Mouse (Mus musculus) limb, embryonic 14.5 days (tissue): ENCODE results near the gene Nfix. TPM values are rescaled to one million over a fixed set of nuclear protein-coding genes. Genes with fewer than 3 reads are reported as not detected.

Experiments
- ATAC-seq: fragments of 200-750 bp; cut with Nextera tagmentation; 2 replicates; pipeline ENCODE4 v1.8.0; 2017; ENCODE audit warnings: low read depth, moderate number of reproducible peaks, moderate TSS enrichment; ENCODE audit not compliant: low FRiP score
- DNase-seq: peaks from one replicate; pipeline ENCODE4 v3.0.0-alpha.2; 2015; ENCODE audit warnings: low spot score
- H3K27ac ChIP-seq: fragments of 300-500 bp; sonication (generic); replicated peaks from 2 replicates; pipeline ENCODE4 v1.5.1; 2014; ENCODE audit warnings: low read depth, mild to moderate bottlenecking, low read length, moderate library complexity, mixed read lengths
- H3K27me3 ChIP-seq: fragments of 300-500 bp; sonication (generic); 2 replicates; pipeline ENCODE4 v1.6.1; 2014; ENCODE audit warnings: low read length, mixed read lengths; ENCODE audit not compliant: control insufficient read depth, insufficient read depth
- H3K36me3 ChIP-seq: fragments of 300-500 bp; sonication (generic); 2 replicates; pipeline ENCODE4 v1.6.1; 2014; ENCODE audit warnings: mild to moderate bottlenecking, low read length, moderate library complexity, mixed read lengths; ENCODE audit not compliant: control insufficient read depth, insufficient read depth
- H3K4me1 ChIP-seq: fragments of 300-500 bp; sonication (generic); 2 replicates; pipeline ENCODE4 v1.6.1; 2014; ENCODE audit warnings: antibody characterized with exemption, low read length, mixed read lengths; ENCODE audit not compliant: control insufficient read depth, insufficient read depth
- H3K4me2 ChIP-seq: fragments of 300-500 bp; sonication (generic); replicated peaks from 2 replicates; pipeline ENCODE4 v1.6.1; 2014; ENCODE audit warnings: low read depth, mild to moderate bottlenecking, low read length, moderate library complexity; ENCODE audit not compliant: severe bottlenecking
- H3K4me3 ChIP-seq: fragments of 300-500 bp; sonication (generic); replicated peaks from 2 replicates; pipeline ENCODE4 v1.5.1; 2014; ENCODE audit warnings: low read length
- H3K9ac ChIP-seq: fragments of 300-500 bp; sonication (generic); 2 replicates; pipeline ENCODE4 v1.6.1; 2014; ENCODE audit warnings: mild to moderate bottlenecking, low read depth, low read length, moderate library complexity; ENCODE audit not compliant: severe bottlenecking
- H3K9me3 ChIP-seq: fragments of 300-500 bp; sonication (generic); 2 replicates; pipeline ENCODE4 v1.6.1; 2016; ENCODE audit warnings: low read length; ENCODE audit not compliant: control insufficient read depth
- POLR2A ChIP-seq: fragments of 200-500 bp; IDR thresholded peaks from 2 replicates; pipeline ENCODE4 v1.8.0; 2012; ENCODE audit warnings: inconsistent platforms, mild to moderate bottlenecking, moderate library complexity, borderline replicate concordance; ENCODE audit not compliant: insufficient read depth, insufficient read length; ENCODE audit errors: extremely low read depth
- WGBS: fragments of 180-500 bp; shearing (Covaris S2); extraction: QIAGEN DNeasy Blood & Tissue Kit; methylation state at CpG from one replicate; pipeline ENCODE4 v1.1.7; 2014; 5-methylcytosine and 5-hydroxymethylcytosine counted together
- polyA plus RNA-seq, 2 experiments: library from polyadenylated mRNA; depleted of rRNA in 1 of 2; stranded (reverse) in 1 of 2; unstranded in 1 of 2; fragments of >200 nt; fragmentation: Nextera tagmentation in 1 of 2; extraction: Ambion mirVana in 1 of 2; gene quantifications; 2 replicates each; pipeline versions ENCODE4 v1.2.1 to v1.2.3; 2012 to 2014

The Nfix gene
- polyA plus RNA-seq, 2 experiments, result 81.2 to 100 TPM

- Histone ChIP-seq H3K4me2 (peak overlapping the region; percentile 41), H3K9me3 (no peaks in the 10 kb centered on the region), H3K27ac (no peak overlapping the region), H3K36me3 (peaks cover 14% of the 10 kb centered on the region; the same call in 1 of the 2 replicates), H3K9ac (peak overlapping the region; percentile 38), H3K4me3 (peak overlapping the region; percentile 25), H3K4me1 (peaks cover 99% of the 10 kb centered on the region), H3K27me3 (0 out of 2 replicates have a peak, but pooled peaks cover 24% of the 10 kb centered on the region)
- no peak for TF ChIP-seq POLR2A
- ATAC-seq (no peak), DNase-seq (no peak)
- 23% methylated on average over 11 of the region's 11 CpGs for WGBS
These were observed 14.7 kb downstream of the Nfix start for GRCm38 (mm10) chr8:84785506-84785755.

DNA sequence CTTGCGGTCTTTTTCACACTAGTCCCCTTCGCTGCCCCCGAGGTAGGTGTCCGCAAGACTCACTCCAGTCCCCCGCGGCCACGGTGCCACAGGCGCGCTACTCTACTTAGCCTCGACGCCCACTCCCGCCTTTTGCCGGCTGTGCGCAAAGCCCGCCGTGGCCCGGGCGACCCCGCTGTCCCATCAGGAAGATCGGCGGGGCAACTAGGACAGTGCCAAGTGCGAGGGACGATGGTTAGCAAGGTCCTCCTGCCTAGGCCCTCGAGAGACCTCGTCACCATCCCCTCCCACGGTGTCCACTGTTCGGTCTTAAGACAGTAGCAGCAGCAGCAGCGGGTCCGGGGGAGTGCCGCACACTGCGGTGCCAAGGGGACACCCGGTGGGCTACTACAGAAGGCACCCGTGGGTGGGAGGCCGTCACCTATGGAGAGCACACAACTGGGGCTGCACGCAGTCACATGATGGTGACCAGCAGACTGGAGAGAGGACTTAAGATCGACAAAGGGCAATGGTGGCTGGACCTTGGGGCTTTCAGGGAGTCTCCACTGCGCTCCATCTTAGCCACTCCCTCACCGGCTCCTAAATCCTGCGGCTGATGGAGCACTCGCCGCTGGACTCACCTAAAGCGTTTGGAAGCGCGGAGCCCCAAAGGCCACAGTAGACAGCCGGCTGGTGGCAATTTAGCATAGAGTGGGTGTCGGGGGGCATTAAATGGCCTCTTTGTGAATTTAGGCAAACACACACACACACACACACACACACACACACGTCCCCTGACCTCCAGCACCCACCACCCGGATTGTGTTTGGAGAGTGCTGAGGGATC, 15.3 kb downstream of the Nfix start:
- peak overlapping the region; percentile 40 for H3K9ac ChIP-seq
- H3K4me1 ChIP-seq, result peaks cover 99% of the 10 kb centered on the region
- DNase-seq (no peak), ATAC-seq (no peak)
- H3K4me2 ChIP-seq, result peak overlapping the region; percentile 41
- peak overlapping the region; percentile 25 for H3K4me3 ChIP-seq
- H3K9me3 ChIP-seq, result no peaks in the 10 kb centered on the region
- H3K27me3 ChIP-seq, result 0 out of 2 replicates have a peak, but pooled peaks cover 24% of the 10 kb centered on the region
- H3K27ac ChIP-seq, result no peak overlapping the region
- no peak for TF ChIP-seq POLR2A
- H3K36me3 ChIP-seq, result peaks cover 14% of the 10 kb centered on the region; the same call in 1 of the 2 replicates
- WGBS, result 8% methylated on average over 46 of the region's 48 CpGs

- no peak for TF ChIP-seq POLR2A
- Histone ChIP-seq H3K4me3 (peak overlapping the region; percentile 25), H3K9me3 (no peaks in the 10 kb centered on the region), H3K27me3 (0 out of 2 replicates have a peak, but pooled peaks cover 24% of the 10 kb centered on the region), H3K27ac (no peak overlapping the region), H3K4me1 (peaks cover 99% of the 10 kb centered on the region), H3K4me2 (peak overlapping the region; percentile 41), H3K36me3 (peaks cover 14% of the 10 kb centered on the region; the same call in 1 of the 2 replicates), H3K9ac (peak overlapping the region; percentile 40; the same call in 1 of the 2 replicates)
- WGBS, result 10% methylated on average over 33 of the region's 33 CpGs
- DNase-seq, result no peak
- no peak for ATAC-seq
These were observed 16.1 kb downstream of the Nfix start for GRCm38 (mm10) chr8:84783919-84784581.

- H3K4me3 ChIP-seq, result no peak overlapping the region
- H3K9ac ChIP-seq, result no peak overlapping the region
- ATAC-seq (no peak), DNase-seq (no peak)
- 25% methylated on average over 11 of the region's 11 CpGs for WGBS
- H3K9me3 ChIP-seq, result no peaks in the 10 kb centered on the region
- peaks cover 99% of the 10 kb centered on the region for H3K4me1 ChIP-seq
- peaks cover 14% of the 10 kb centered on the region; the same call in 1 of the 2 replicates for H3K36me3 ChIP-seq
- TF ChIP-seq POLR2A, result no peak
- H3K27ac ChIP-seq, result peak overlapping the region; percentile 13; the same call in 1 of the 2 replicates
- H3K4me2 ChIP-seq, result peak overlapping the region; percentile 15; the same call in 1 of the 2 replicates
- H3K27me3 ChIP-seq, result peaks cover 25% of the 10 kb centered on the region; the same call in 1 of the 2 replicates
These were observed 16.8 kb downstream of the Nfix start for GRCm38 (mm10) chr8:84783198-84783918.

GRCm38 (mm10) chr8:84782680-84783079, 17.5 kb downstream of the Nfix start:
- 35% methylated on average over 10 of the region's 10 CpGs for WGBS

More at GRCm38 (mm10) chr8:84782680-84783079, 17.5 kb downstream of the Nfix start:
- H3K9ac ChIP-seq, result peak overlapping the region; percentile 31; the same call in 1 of the 2 replicates
- H3K4me3 ChIP-seq, result no peak overlapping the region
- H3K9me3 ChIP-seq, result no peaks in the 10 kb centered on the region
- peaks cover 99% of the 10 kb centered on the region for H3K4me1 ChIP-seq
- ATAC-seq (no peak), DNase-seq (no peak)
- H3K4me2 ChIP-seq, result peak overlapping the region; percentile 15; the same call in 1 of the 2 replicates
- peaks cover 10% of the 10 kb centered on the region; the same call in 1 of the 2 replicates for H3K36me3 ChIP-seq
- no peak for TF ChIP-seq POLR2A
- H3K27me3 ChIP-seq, result peaks cover 26% of the 10 kb centered on the region; the same call in 1 of the 2 replicates
- H3K27ac ChIP-seq, result peak overlapping the region; percentile 13; the same call in 1 of the 2 replicates
